Mouse (Mus musculus) kidney, postnatal 4 days (tissue): ENCODE data around the gene Fads6.

ENCODE experiments used
- DNase-seq, 2 experiments: peaks; one replicate each; pipeline ENCODE4 v3.0.0; 2021; ENCODE audit warnings: mixed read lengths in 2 of 2

The Fads6 gene

DNA sequence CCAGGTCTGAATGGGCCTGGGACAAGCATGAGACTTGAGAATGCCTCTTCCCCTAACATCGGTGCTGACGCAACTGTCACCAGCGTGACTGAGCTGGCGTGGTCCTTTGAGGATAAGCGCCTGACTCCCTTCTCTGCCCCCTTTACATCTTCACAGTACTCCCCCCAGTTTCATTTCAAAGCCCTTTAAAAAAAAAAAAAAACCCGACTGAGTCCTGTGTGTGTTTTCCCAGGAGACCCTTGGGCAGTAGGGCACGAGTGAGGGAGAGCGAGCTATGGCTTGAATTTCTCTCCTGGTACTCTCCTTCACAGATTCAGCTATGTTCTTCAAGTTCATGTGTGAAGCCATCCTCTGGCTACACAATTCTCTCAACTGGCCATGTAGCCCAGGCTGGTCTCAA lies 697 bp upstream of the Fads6 start:
- DNase-seq = no peak

DNA sequence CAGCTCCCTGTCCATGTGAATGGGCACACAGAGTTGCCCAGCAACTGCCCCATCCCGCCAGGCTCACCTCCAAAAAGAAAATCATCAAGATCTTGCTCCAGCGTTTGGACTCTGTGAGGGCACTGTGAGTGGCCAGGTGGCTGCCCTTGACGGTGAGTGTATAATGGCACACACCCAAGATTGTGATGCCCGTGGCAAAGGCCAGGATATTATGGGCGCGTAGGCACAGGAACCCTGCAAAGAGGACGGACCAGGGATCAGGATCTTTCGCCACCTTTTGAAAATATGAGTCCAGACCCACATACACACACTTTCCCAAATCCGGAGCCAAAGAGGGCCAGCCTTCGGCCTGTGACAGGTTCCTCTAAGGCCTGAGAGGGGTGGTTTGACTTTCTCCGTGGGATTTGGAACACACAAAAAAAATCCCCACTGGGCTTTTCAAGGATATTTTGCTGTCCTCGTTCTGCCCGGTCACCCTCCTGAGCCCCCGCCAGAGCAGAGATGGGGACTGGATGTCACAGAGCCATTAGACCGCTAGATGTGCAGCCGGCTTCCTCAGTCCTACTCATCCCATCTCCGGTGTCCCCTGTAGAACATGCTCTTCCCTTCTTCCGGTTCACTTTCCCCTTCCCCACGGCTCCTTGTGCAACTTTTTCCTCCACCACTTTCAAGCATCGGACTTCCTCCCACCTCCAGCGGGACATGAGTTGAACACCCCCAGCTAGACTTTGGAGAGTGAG lies 822 bp downstream of the Fads6 start:
- no peak for DNase-seq

DNA sequence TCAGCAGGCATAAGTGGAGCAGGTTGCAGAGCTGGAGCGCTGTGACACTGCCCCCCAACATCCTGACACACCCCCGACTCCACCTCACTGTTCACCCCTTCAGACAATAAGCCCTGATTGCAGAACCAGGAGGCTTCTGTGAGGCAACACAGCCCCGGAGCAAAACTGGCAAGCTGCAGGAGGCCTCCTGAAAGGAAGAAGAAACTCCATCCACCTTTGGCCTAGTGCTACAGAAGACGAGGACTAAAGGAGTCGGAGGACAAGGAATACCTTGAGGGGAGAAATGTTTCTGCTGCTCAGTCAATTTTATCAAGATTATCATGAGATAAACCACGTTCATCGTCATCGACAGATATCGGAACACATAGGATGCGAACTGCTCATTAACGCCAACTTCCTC lies 1.5 kb downstream of the Fads6 start:
- DNase-seq = no peak

DNA sequence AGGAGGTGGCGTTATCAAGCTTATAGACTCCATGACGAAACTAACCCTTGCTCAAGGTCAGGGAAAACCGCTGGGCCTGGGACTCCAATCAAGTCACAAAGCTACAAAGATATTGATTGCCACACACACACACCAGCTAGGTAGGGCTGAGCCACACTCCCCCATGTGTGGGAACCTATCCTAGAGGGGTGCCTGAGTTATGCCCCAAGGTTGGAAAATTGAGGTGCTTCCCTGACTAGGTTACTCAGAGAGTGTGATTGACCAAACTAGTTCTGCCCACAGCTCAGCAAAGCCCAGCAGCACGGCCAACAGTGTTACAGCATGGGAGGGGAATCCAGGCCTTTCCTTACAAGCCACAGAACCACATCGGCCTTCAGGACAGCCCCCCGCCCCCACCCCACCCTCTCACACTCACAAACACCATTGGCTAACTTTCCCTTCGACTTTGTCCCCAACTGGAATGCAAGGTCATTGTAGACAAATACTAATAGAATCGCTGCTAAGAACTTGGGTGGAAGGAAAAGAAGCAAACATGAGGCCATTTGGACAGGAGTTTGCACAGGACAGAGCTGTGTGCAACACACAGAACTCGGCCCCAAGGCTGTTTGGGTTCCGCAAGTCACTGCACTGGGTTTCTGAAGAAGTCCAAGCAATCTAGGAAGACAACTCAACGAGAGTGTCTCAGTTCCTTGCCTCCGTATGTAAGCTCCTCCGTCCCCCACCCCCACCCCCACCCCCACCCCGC lies 4.7 kb downstream of the Fads6 start:
- peak; percentile 28 to 47 for DNase-seq

DNA sequence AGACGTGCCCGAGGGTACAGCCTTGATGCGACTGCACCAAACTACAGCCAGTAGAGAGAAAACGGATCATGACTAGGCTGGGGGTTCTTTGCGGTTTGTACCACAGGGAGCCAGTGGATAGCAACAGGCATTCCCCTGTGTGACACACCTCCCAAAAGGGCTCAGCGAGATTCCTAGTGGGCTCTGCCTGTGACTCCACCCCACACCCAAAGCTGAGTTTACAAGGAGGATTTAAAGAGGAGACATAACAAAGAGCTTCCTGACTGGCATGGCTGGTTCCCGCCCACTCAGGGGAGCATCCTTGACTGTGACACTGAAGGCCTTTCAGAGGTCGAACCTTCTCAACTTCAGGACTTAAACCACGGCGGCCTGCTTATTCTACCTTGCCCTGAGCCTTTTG lies 6.0 kb downstream of the Fads6 start:
- no peak for DNase-seq

DNA sequence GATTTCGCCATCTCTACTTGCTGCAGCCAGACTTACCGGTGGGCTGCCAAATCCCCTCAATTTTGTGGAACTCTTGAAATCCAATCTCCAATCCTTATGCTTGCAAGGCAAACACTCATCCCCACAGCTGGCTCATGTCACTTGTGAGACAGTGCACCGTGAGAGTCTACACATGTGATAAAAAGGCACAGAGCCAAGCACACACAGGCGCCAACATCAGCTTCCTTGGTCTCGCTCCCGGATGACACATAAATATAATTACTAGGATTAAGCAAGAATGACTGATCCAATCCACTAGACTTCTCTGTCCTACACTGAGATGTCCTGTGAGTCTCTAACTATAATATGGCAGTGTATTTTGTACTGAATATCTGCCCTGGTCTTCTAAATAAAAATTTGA lies 6.5 kb downstream of the Fads6 start:
- DNase-seq = peak; percentile 83 to 86

DNA sequence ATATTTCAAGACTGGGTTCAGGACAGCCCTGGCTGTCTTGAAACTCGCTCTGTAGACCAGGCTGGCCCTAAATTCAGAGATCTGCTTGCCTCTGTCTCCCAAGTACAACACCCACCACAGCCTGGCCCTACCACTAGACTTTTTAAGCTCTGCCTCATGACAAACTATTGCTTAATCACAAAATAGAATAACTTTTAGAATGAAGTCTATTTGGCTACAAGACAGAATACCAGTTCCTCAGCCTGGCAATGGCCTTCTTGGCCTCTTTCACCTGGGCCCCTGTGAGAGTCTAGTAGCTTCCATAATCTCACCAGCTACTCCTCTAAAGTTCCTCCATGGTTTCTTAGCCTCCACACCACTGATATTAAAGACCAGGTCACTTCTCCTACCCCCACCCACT lies 7.1 kb downstream of the Fads6 start:
- DNase-seq = no peak

DNA sequence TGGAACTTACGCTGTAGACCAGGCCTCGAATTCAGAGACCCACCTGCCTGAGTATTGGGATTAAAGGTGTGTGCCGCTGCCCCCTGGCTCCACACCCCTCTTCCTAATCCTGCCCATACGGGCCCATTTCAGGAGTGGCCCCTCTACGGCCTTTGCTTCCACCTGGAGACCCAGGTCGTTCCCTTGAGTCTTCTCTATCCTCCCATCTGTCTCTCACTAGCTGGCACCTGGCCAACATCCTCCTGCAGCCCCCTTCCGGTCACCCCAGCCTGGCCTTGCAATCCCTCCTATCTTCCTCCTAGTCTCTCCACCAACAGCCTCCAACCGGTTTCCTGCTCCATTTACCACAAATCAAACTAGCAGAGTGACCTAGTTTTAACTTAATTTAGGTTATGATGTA lies 7.6 kb downstream of the Fads6 start:
- peak; percentile 34 to 52 for DNase-seq

DNA sequence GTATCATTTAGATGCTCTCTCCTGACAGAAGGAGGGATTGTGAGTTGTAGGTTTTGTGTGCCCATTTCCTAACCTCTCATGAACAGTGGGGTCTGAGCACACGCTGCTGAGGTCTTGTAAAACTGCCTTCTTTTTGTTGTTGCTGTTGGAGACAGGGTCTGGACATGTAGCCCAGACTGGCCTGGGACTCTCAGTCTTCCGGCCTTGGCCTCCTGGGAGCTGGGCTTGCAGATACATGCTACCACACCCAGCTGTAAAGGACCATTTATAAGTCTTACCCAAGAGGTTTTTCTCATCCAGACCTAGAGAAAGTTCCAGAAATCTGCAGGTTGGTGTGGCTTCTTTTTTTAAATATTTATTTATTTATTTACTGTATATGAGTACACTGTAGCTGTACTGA lies 9.2 kb downstream of the Fads6 start:
- DNase-seq = no peak

DNA sequence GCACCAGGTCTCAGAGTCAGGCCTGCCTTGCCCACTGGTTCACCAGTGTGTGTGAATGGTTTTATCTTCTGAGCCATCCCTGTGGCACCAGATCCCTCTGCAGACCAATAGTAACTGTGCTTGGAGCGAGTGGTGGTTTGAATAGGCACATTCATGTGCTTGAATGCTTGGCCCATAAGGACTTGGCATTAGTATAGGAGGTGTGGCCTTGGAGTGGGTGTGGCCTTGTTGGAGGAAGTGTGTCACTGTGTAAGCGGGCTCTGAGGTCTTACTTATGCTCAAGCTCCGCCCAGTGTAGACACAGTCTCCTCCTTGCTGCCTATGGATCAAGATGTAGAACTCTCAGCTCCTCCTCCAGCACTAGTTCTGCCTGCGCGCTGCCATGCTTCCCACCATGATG lies 10.1 kb downstream of the Fads6 start:
- DNase-seq = no peak

DNA sequence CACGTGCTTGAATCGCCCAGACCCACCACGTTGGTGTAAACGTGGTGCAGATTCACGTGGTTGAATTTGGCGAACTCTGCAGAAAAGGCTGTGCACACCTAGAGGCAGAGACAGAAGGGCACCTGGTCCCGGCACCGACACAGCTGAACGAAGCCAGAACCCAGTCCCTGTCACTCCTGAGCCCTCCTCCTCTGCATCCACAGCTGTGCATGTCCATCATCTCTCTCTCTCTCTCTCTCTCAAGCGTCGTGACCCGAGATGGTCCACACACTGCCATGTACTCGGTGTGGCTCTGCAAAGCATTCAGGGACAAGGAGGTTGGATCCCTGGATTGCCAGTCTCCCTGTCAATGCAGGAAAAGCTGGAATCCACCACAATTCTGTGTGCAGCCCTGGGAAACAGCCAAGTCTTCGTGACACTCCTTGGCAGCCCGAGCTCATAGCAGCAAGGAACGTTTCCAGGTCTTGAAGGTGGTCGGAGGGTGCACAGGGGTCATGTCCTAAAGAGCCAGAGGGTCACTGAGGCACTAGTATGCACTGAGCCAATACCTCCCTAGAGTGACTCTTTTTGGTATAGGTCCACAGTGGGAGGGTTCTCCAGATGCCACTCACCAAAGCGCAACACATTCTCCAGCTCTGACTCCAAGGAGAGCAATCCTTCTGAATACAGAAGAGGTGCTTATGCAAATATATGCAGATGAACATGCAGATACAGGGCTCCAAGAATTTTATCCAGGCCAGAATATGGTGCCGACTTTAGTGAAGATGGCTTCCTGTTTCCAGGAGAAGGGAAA lies 11.1 kb downstream of the Fads6 start:
- DNase-seq = no peak

DNA sequence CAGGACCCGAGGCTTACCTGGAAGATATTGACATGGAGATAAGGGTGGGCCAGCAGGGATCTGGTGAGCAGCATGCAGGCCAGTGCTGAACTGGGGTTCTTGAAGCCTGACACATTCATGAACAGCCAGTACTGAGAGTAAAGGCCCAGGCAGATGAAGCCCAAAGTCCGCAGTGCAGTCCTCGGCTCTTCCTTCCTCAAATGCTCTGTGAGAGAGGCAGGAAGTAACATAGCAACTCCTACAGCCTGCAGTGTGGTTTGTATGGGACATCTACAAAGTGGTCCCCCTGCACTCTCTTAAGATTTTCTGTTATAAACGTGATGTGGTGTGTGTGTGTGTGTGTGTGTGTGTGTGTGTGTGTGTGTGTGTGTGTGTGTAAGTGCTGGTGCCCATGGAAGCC lies 12.2 kb downstream of the Fads6 start:
- no peak for DNase-seq

DNA sequence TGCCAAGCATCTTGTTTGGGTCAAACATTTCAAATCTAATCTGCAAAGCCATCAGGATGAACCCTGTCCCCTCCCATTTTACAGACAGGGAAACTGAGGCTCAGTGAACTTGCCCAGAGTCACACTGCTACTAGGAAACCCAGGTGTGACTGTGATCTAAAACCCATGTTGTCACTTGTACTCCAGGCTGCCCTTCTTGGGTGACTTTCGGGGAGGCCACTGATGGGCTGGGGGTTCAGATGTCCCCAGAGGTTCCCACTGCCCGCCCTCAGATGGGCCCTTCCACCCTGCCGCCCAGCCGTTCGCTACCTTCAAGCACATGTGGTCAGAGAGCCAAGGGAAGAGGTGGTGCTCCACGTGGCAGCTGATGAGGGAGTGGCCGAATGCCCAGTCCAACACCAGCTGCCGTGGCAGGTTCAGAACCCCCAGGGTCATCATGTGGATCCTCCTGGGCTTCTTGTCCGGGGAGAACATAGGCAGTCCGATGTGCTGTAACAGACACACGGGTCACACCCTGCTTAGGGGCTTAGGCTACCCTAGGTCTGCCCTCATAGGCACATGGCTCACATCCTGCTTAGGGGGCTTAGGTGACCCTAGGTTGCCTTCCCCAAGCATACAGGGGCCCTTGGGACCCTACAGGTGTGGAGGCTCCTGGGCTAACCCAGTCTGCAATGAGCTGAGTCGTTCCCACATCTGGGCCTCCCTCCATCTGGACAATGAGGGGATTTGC lies 13.4 kb downstream of the Fads6 start:
- no peak for DNase-seq

DNA sequence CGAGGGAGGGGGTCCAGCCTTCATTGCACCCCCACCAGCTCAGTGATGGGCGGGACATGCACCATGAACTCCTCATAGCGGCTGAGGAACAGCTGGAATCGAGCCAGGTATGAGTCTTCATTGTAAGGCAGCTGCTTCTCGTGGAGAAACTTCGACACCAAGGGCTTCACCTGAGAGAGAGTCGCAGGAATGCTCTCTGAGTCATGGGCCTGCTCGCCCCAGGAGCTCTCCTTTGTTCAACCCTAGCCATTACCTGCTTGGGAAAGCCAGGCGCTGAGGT lies 14.0 kb downstream of the Fads6 start:
- DNase-seq = no peak

DNA sequence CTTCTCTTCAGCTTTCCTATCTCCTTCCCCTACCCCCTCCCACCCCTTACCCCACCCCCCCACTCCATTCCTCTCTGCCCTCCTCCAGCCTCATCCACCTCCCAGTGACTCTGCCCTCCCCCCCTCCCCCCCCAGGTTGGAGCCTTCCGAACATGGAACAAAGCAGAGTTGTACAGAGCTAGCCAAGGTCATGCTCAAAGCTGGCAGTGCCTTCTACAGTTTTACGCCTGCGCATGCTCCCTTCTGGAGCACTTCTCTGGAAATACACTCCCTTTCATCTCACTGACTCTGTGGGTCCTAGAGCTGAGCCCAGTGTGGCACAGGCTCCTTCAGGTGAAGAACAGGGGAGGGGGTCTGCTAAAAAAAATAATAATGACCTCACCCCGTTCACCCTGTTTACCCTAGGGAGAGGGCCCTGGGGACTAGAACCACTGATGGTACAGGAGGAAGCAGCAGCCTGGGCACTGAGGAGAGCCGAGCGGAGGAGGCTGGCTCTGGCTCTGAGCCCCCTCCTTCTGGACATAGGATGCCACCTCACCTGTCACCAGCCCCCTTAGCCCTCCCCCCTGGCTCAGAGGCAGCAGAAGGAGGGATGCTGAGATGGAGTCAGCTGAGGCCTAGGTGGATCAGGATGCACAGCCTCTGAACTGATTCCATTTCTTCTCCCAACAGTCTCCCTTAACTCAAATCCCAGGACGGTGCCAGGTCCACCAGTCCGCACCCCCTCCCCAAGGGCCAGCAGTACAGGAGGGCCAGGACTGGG lies 14.6 kb downstream of the Fads6 start:
- no peak for DNase-seq

DNA sequence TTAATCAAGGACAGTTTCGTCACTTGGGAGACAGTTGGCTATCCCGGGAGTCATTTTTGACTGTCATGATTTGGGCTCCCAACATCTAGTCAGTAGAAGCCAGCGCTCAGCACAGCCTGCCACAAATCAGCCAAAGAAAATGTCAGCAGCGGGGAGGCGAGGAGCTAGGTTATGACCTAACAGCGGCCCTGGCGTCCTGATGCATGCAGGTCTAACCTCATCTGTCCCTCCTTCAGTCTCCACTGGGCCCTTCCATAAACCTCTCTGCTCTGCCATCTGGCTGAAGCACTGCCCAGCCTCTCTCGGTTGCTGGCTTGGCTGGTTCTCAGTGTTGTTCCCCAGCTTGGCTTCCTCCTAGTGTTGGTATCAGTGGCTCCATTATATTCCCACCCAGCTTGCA lies 15.2 kb downstream of the Fads6 start:
- DNase-seq = no peak

DNA sequence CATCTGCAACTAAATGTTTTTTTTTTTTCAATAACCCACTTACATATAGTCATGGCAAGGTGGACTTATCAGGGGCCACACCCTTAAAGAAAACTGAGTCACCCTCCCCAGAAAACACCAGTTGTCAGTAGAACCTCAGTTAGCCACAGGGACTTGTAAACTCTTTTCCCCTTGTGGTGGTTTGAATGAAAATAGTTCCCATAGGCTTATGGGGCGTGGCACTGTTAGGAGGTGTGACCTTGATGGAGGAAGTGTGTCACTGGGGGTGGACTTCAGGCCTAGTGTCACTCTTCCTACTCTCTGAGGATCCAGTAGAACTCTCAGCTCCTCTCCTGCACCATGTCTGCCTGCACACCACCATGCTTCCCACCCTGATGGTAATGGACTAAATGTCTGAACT lies 17.7 kb downstream of the Fads6 start:
- no peak for DNase-seq

DNA sequence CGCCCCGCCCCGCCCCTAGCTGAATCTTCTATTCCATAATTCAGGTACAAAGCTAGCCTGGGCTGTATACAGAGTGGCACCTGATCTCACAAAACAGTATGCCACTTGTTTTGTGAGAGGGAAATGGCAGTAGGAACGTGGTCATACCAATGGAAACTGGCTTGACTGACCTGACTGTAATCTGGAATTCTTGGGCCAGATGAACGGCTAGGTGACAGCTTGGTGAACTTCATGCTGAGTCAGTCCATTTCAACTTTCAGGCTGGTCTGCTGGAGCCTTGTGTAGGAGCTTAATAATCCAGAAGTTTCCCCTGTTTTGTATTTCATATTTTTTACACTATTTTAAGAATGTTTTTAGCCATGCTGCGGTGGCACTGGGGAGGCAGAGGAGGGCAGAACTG lies 19.3 kb downstream of the Fads6 start:
- DNase-seq = no peak

DNA sequence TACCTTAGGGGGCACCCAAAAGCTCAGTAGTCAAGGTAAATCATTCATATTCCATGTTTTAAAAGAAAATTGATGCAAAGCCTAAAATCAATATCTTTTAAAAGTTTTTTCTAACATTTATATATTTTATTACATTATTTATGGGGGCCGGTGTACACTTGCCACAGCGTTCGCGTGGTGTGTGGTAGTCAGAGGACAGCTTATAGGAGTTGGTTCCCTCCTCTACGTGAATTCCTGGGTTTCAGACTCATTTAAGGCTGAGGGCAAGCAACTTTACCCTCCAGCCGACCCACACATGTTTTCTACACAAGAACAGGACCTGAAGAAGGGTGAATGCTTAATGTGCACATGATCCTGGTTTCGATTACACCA lies 19.9 kb downstream of the Fads6 start:
- no peak for DNase-seq

DNA sequence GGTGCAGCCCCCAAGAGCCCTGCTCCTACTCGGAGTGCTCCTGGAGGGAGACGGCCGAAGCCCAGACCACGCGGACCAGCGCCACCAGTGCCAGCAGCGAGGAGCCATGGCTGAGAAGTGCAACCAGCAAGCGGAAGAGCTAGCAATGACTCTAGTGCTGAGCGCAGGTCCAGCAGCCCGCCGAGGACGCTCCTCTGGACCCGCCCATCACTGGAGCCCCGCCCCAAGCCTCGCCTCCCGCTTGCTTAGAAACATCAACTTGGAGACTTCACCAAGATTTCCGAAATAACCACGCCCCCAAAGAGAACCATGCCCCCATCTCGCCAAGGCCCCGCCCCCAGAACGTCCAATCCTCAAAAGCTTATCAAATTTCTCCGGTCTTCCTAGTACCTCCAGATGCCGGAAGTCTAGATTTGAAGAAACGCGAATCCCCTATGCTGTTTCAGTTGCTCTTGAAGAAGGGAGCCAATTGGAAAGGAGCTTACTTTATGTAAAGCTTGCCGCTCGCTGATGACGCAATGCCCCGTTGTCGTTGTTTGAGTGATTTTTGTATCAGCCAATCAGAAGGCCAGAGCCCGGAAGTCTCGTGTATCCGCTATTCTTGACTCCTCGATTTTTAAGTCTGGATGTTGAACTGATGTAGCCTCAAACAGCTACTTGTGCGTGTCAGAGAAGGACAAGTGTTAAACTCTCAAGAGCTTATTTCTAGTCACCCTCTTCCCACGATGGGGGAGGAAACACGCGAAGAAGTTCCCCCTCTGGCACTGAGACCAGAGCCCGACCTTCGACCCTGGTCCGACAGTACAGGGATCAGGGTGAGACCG lies 20.5 kb downstream of the Fads6 start, which contains the start of gene Fdxr:
Gene Fdxr, minus strand, starts transcription at position 271 of the 824 bp plus-strand sequence.
- DNase-seq = peak; percentile 99

DNA sequence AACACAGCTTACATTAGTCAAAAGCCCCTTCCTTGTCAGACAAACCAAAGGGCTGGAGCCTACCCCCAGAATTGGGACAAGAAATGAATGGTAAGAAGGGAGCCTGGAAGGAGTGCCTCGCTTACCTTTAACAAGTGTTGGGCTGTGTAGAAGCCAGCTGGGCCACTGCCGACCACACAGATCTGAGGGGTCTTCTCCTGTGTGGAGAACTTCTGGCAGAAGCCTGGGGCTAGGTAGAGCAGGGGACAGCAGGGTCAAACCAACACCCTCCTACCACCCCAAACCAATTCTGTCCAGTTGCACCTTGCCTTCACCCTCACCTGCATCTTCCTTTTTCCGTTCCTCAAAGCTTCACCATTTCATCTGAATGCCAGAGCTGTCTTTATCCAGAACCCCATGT lies 21.5 kb downstream of the Fads6 start:
- DNase-seq = no peak

DNA sequence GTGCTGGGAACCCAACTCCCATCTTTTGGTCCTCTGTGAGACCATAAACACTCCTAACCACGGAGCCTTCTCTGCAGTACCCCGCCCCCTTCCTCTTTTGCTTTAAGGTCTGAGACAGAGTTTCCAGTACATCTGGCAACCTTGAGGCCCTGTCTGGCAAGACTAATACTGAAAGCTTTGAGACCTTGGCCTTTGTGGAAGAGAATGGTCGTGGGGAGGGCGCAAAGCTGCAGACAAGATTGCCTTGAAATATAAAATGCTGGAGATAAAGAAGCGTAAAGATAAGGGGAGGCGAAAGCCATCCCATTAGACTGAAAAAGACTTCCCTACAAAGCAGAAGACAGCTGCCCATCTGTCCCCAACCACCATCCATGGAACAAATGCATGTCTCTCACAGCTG lies 22.0 kb downstream of the Fads6 start:
- no peak for DNase-seq
